Mouse (Mus musculus): ENCODE data around the gene Fam217b. TPM values are rescaled to one million over a fixed set of nuclear protein-coding genes. Genes with fewer than 3 reads are reported as not detected.

Gene Fam217b
- polyA plus RNA-seq (2017; shearing (Covaris generic)) = not detected

DNA sequence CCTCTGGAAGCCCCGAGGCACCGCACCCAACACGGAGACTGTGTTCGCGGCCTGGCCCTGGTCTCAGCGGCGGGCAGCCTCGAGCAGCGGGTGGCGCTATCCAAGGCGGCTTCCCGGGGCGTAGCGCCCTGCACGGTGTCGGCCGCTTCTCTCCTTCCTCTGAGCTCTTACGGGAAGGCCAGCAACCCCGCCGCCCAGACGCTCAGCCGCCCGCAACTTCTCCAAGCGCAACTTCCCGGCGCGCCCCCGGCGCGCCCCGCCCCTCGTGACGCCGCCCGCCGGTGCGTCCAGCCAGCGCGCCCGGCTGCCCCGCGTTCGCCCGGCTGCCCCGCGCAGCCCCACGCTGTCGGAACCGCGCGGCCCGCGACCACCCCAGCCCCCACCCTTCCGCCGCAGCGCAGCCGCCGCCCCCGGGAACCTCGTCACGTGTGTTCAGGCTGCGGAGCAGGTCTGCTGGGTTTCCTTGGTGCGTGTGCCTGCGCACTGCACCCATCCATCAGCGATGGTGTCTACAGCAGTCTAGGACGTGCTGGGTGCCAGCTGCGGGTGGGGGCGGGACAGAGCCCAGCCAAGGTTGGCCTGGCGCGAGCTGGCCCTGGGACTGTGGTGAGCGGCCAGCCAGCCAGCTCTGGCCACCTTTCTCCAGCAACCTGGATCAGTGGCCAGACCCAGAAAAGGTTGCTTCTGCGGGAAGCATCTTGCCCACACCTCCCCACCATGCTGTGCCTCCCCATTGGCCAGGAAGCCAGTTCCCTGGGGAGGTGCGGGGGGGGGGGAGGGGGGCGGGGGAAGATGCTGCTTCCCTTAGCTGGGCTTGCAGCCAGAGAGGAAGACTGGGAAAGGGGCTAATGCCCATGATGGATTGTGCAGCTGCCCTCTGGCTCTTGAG lies at the start of gene Fam217b, which contains the start of gene Ppp1r3d:
TSS of gene Fam217b (plus strand) at position 264 of the 889 bp plus-strand sequence.
TSS of gene Ppp1r3d (minus strand) at position 212 of the 889 bp plus-strand sequence.

GRCm38 (mm10) chr2:178407053-178407815 lies 7.1 kb upstream of the Fam217b start, which contains the start of gene Sycp2:
Sycp2 (minus strand) TSS chr2:178407685.

GRCm38 (mm10) chr2:178430231-178430630 lies 15.9 kb downstream of the Fam217b start, which contains the start of gene Cdh26:
Cdh26 (plus strand) TSS chr2:178430531.

Other genes with a start within 250 kb of the Fam217b start
- gene Sycp2, start 6.8 kb upstream of the Fam217b start, polyA plus RNA-seq (2017; shearing (Covaris generic)) = not detected
- gene Ppp1r3d, start 52 bp upstream of the Fam217b start, polyA plus RNA-seq (2017; shearing (Covaris generic)) = 0.34 TPM
- not detected for gene Cdh26, start 16.0 kb downstream of the Fam217b start, polyA plus RNA-seq (2017; shearing (Covaris generic))